Mouse (Mus musculus) cortical plate, adult 2 months (tissue): ENCODE measurements around the gene Rad51b.

Experiments
- CTCF ChIP-seq: fragments of 200-500 bp; IDR thresholded peaks from 2 replicates; pipeline ENCODE4 v1.5.1; 2011; ENCODE audit warnings: mild to moderate bottlenecking, control low read depth, low read length; ENCODE audit not compliant: insufficient read depth; ENCODE audit errors: extremely low read depth
- POLR2A ChIP-seq: fragments of 200-500 bp; IDR thresholded peaks from 2 replicates; pipeline ENCODE4 v1.6.1; 2011; ENCODE audit warnings: mild to moderate bottlenecking, low read length, control low read depth; ENCODE audit not compliant: insufficient read depth; ENCODE audit errors: extremely low read depth

DNA sequence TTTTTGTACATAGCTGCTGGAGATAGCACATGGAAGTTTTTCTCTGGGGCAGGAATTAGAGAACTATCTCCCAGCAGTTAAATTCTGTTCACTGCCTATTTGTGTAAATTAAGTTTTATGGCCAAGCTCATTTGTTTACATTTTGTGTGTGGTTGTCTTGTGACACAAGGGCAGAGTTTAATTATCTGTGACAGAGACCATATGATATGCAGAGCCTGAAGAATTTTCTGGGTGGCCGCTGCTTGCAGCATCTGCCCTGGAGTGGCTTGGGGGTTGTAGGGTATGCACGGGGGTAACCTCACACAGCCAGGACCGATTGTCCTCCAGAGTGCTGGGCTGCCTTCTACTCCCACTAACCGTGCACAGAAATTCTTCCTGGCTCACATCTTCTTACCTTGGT lies 8.9 kb downstream of the Rad51b start:
- TF ChIP-seq POLR2A = no peak
- TF ChIP-seq CTCF = no peak
